Mouse (Mus musculus): ENCODE data around the gene Sema3d.

Gene Sema3d

DNA sequence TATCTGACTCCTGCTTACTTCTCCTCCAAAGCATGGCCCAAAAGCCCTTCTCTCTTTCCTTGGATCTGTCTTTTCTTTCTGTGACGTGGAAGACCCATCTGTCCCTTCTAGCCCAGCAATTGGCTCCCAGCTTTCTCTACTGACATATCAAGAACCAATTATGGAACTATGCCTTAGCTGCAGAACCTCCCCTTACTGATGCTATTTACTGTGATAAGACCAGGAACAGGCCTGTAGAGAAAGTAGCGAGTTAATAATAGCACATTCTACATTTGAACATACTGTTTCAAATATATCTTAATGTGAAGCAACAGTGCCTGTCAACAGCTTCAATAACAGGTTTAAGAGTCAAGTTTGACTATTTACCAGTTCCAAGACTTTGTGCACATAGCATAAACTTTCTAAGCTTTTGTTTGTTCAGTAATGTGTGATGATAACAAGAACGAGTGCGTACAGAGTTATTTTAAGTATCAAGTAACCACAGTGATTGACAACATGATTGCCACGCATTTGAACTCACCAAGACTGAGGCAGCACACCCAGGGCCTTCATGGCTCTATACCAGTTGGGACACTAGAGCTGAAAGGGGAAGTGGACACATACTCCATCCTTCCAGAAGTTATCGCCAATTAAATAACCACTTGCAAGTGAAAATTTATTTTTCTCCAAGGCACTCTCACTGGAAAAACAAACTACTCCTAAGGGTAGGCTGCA, 116.8 kb downstream of the Sema3d start:
- no peak for DNase-seq

DNA sequence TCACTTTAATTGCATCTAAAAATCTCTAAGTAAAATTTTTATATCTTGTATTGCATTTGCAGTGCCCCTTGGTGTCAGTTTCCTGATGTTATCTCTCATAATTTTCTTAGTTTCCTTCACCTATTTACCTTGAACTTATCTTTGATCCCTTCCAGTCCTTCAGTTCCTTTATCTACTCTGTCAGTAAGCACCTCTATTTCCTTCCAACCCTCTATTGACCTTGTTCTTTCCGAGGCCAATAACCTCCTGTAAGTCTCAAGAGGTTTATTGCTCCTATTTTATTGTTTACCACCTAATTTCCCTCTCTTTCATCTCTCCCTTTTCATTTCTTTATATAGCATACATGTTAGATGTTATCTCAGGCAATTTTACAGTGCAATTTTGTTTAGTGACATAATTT, 129.3 kb downstream of the Sema3d start:
- no peak for DNase-seq

DNA sequence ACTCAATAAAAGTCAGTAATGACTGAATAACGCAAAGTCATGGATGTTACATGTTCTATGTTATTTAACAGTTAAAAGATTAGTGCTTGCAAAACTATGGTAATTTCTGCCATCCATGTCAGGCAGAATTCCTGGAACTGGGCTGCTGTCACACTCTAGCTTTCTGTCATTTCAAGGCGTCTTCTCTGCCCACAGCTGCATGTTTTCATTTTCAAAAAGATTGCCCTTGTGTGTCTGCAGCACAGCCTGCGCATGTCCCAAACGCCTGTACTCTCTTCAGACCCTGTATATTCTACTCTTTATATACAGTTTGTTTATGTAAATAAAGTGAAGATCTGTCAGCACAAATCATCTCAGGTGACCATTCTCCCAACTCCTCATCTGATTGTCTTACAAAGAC, 132.1 kb downstream of the Sema3d start:
- no peak for DNase-seq

DNA sequence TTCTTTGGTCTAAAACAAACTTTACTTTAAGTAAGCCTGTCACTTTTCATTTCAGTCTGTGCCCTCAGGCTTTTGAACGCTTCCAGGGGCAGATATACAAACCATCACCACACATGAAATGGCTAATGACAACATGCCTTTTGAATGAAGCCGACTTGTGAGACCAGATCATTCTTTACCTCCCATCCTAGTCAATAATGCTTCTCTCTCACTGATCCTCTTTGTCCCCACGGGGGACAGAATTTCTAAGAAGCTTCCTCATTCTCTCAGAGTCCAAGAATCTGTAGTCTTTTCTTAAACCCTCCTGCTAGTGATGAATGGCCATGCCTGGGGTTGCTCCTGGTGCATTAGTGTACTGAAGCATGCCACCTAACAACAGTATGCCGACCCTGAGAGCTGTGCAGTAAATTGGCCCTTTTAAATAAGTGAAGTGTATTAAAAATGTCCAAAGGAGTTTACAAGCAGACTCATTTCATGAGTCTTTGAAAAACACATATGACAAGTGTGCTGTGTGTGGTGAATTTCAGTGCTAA, 142.1 kb downstream of the Sema3d start:
- no peak for DNase-seq

DNA sequence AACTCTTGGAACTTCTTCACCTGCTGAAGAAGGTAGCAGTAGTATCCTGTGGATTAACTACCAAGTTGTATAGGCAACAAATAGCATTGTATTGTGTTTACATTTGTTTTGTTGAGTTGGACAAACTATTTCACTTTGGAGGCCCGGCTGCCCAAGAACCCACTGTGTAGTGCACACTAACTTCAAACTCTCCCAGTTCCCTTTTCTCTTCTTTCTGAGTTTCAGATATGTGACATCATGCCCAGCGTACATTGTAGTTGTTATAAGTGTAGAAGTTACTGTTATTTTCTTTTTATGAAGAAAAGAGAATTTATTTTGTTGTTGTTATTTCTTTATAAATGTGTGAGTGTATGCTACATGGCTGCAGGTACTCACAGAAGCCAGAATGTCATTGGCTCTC, 145.4 kb downstream of the Sema3d start:
- DNase-seq = no peak

DNA sequence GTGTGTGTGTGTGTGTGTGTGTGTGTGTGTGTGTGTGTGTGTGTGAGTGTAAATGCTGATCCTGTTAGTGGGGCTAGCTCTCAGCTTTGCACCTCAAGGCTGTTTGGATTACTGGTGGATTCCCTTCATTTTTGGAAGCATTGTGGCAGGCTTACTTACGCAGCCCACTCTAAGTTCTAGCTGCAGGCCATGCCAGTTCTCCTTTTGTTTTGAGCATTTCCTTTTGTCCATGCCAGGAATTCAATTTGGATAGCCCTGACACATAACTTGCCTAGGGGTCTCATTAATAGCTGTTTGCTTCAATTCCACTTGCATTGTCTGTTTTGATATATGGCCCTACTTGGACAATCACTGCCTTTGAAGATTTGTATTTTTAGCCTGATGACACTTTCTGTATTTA, 146.6 kb downstream of the Sema3d start:
- DNase-seq = no peak

DNA sequence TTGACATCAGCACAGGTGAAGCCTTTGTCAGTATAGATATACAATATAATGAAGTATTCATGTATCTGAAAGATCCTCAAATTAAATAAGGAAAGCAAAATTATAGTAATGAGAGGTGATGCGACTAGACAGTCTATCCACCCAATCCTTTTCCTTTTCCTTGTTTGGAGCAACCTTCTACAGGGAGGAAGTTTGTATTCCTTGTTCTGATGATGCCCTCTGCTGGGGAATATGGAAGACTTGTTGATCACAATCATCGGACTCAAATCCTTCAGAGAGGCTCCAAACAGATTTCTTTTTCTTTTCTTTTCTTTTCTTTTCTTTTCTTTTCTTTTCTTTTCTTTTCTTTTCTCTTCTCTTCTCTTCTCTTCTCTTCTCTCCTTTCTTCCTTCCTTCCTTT, 158.1 kb downstream of the Sema3d start:
- no peak for DNase-seq

DNA sequence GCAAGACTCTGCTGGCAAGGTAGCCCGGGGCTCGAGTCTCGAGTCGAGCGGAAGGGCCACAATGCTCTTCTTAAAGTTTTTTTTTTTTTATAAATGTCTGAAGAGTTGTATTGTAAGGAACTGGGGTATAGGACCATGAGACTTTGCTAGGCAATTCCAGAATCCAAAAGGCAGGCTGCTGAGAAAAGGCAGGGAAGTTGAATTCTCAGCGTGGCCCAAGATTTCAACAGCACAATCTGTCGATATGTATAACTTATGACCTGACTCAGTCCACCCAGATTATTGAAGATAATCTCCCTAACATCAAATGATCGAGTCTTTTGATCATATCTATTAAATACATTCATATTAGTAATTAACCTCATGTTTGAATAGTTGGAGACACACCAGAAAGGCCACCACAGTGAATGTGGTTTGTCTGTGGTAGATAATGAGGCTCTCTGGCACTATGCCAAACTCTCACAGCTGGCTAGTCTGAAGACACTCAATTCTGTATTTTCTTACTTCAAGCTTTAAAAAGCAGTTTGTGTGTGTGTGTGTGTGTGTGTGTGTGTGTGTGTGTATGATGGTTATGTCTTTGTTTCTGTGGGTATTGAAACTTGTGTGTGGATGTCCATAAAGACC, 166.0 kb downstream of the Sema3d start:
- no peak for DNase-seq

DNA sequence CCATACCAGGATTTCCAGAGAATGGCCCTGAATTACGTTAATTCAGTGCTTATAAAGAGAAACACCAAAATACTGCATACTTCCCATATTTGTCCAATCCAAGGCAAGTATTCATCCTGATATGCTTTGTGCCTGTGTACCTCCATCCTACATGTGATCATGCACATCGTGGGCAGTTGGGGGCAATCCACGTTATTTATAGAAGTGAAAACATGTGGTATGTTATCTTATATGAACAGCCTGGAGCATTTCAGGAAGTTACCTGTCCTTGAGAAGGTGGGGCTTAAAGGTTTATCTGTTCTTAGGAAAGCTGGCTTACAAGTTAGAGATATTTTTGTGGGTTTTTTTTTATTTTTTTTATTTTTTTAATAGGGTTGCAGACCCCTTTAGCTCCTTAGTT, 172.2 kb downstream of the Sema3d start:
- no peak for DNase-seq

DNA sequence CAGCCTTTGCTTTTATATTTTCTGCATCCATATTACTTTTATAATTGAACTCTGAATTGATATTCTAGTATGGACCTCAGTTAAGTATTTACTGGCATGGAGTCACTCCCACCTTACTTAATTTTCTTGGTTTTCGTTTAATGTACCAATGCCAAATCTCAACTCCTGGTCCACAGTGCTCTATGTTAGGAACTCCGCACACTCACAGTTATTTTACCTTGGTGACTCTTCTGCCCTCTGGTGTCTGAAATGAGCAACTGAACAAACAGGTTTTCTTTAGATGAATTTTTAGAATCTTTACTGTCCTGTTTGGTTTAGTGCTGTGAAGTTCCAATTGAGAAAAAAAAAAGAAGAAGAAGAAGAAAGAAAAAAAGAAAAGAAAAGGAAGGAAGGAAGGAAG, 174.7 kb downstream of the Sema3d start:
- no peak for DNase-seq

DNA sequence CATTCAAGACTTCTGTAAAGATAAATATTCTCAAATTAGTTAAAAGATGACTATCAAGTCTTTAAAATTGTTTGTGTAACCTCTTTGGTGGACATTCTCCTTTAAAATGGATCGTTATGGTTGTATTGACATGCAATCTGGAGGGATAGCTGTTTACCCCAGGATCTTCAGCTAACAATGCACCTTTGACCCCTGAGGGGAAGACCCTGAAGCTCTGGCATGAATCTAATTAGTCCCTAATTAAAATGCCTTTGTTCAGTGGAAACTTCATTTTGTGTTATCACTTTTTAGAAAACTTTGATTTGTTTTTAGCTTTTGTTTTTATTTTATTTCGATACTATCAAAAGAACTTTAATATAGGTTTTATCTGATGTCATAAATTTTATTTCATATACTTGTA, 178.6 kb downstream of the Sema3d start:
- no peak for DNase-seq

DNA sequence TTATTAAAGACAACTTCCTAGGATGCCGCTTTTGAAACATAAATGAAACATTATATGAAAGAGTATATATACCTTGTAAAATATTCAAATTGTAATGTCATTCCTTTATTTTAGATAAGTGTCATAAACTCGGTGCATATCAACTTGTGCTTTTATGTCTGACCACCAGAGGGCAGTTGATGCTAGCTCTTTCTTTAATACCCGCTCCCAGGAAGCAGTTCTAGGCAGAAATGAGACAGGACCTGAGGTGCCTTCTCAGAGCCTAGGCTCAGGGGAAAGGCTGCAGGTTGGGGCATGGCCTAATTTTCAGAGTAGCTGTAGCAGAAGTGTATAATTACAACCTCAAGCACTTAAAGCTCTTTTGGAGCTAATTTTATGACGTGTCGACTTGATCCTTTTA, 179.0 kb downstream of the Sema3d start:
- peak; percentile 41 for DNase-seq

DNA sequence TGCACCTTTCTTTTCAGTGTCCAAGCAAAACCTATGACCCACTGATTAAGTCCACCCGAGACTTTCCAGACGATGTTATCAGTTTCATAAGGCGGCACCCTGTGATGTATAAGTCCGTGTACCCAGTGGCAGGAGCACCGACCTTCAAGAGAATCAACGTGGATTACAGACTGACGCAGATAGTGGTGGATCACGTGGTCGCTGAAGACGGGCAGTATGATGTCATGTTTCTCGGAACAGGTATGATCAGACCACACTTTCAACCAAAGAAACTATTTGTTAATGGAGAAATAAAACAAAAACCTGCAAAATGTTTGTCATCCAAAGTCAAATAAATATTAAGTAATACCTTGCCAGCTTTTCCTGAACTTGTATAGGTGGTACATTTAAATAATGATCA, 179.9 kb downstream of the Sema3d start:
- DNase-seq = no peak

DNA sequence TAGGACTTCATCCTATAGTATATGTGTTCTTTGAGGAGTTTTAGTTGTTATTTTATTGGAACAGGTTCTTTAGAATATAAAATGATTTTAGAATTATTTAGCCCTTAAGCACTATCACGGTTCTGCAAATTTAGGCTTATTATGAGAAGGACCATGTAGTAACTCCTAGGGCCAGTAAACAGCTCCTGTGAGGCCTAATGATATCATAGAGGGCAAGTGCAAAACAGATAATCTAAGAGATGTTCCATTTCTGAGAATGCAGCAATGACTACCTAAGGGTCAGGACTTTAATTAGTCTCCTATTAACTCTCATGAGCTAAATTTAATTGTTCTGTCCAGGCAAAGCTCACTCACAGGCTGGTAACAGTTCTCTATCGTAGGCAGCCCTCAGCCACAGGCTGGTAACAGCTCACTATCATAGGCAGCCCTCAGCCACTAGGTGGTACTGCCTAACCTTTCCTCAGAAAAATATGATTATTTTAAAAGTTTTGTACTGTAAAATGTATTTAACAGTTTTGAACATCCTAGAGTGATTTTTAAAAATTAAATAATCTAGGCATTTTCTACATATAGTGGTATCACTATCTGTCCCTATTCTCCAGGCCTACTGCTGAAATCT, 181.5 kb downstream of the Sema3d start:
- no peak for DNase-seq

DNA sequence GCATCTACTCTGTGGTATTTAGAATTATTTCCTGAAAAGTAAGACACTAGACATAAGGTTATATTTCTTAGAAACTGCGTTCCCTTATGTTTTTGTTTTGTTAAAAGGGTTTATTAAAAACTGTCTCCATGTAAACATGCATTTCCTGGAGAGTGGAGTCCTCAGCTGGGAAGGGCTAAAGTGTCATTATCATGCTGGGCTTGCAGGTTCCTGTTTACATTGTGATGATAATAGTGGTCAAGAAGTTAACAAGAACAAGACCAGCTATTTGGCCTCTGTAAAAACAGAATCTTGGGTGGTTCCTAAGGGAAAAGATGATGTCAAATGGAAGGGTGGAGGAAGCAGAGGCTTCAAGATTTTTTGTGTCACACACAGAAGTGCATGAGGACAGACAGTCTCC, 183.4 kb downstream of the Sema3d start:
- DNase-seq = no peak

DNA sequence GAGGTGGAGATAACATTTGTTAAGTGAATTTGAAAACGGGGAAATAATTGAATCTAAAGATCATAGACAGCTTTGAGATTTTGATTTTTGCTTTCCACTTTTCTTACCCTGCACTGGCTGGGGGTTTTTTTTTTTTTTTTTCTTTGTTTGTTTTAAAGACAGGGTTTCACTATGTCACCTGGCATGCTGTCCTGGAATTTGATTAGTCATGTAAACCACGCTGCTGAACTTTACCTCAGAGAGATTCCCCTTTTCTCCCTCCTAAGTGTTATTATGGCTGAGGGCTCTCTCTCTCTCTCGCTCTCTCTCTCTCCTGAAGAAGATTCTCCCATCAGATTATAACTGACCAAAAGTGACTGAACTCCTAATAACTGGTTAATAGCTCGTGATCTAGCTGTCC, 191.4 kb downstream of the Sema3d start:
- DNase-seq = no peak

DNA sequence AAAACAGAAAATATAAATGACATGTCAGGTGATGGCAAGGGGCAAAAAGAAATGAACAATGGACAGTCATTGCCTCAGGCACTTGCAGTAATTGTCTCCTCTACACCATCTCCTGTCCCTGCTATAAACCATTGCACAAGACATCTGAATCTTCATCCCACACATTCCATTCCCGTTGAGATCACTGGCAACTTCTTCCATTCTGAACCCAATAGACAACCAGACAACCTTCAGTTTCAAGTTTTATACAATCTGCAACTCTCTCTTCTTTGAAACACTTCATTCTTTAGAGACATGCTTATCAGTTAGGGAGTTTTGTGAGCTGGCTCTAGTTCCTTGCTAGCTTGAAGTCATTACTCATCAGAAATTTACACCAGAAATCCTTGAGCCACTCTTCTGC, 192.1 kb downstream of the Sema3d start:
- no peak for DNase-seq

DNA sequence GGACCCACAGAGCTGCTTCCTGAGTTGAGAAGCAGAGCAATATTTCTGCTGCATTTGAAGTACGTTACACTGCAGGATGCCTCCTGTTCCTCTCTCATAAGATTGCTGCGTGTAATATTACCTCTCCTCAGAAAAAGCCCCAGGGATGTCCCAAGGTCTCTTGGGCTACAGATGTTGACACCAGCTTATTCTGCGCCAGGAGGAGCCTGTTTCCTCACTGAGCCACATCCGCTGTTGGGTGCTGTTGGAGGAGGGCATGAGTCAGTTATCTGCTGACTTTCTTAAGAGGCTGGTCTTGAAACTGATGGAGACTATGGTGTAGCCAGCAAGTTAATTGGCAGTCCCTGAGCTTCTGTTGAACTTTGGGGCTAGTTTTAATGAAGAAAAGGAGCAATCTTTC, 196.6 kb downstream of the Sema3d start:
- no peak for DNase-seq

DNA sequence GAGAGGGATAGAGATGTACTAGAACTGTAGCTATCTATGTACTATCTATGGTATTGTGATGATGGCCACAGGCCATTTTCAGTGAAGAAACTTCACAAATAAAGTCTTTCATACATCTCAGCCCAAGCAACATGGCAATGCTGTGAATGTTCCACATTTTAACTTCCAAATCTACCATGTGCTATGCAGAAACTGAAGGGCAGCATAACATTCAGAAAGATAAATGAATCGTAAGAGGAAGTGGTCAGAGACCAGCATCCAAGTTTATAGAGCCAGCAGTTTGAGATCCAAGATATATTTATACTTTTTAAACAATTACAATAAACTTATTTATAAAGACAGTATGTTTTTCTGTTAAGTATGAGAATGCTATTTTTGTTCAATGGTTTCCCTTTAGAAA, 199.4 kb downstream of the Sema3d start:
- DNase-seq = no peak

DNA sequence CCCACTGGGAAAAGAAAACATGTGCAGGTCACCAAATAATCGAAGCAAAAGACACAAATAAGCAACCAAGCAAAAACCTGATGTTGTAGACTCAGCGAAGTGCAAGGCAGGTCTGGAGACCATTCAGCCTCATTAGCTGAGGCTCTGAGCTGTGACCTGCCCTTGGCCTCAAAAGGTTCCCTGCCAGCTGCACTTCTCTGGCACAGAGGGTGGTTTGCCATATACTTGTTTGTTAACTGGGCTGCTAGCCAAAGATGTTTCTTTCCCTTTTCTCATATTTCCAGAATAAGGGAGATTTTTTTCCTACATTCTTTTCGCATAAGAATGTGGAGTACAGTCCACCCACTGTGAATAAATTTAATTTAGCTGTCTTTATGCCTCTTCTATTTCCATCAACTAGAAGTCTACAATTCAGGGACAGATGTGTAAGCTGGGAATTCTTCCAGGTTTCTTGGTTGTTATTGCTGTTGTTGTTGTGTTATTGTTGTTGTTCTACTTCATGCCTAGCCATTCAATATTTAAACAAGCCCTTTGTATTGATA, 200.2 kb downstream of the Sema3d start:
- no peak for DNase-seq

DNA sequence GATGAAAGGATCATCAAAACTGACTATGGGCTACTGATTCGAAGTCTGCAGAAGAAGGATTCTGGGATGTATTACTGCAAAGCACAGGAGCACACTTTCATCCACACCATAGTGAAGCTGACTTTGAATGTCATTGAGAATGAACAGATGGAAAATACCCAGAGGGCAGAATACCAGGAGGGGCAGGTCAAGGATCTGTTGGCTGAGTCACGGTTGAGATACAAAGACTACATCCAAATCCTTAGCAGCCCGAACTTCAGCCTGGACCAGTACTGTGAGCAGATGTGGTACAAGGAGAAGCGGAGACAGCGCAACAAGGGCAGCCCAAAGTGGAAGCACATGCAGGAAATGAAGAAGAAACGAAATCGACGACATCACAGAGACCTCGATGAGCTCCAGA, 201.7 kb downstream of the Sema3d start:
- DNase-seq = no peak

DNA sequence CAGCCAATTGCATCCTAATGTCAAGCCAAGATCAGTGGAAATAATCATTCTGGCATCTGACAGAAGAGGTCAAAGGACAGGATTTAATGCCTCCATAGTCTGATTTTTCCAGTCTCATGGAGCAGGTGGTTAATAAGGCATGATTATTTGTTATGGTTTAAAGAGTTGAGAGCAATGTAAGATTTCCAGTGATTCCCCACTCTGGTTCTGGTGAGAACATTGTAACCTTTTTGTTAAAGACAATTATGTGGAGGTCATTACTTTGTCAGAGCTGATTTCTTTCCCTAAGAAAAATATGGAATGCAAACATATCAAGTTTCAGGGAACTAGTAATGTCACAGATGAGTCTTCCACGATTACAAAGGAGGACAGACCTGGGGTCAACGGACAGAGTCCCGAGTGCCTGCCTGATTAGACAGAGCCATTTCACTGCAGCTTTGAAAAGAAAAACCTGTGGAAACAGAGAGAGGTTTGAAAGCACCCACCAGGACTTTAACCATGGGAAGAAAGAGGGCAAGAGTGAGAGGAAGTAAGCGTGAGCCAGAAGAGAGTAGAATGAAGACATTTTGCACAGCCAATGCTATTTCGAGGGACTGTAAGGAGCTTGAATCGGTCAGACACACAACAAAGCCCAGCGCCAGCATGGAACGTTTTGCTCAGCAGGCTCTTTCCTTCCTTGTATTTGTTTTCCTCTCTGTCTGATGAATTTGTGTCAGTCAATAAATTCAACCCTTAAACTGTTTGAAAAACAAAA, 251.2 kb downstream of the Sema3d start:
- DNase-seq = no peak

DNA sequence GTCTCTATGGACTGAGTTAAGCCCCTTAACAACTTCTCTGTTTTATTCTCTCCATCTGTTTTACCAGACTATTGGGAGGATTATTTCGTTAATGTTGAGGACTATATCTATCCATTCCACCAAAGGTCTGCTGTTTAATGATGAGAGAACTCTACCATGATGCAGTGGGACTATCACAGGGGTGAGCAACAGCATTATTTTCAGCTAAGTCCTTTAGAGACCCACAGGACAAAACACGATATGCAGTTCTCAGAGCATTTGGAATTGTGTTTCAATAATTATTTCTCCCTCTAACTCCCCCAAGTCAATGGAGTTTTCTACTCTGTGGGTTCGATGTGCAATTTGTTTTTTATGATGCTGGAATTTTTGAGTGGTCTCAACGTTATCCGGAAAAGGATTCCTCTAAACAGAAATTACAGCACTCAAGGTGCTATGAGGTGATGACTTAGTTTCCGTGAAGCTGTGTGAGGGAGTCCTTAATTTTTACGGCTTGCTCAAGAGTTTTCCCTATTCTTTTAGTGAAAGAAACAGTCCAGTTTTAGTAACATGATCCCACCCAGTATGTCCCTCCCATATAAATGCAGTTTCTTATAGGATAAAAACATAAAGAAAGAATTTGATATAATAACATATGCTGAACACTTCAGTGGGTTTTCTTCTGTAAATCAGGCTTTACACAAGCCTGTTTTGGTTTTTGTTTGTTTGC, 254.7 kb downstream of the Sema3d start:
- no peak for DNase-seq
